Mouse (Mus musculus): ENCODE data around the gene Klhl21. TPM values are rescaled to one million over a fixed set of nuclear protein-coding genes. Genes with fewer than 3 reads are reported as not detected.
A peak's percentile ranks its signal among the peaks of the same experiment; 100 is the strongest.

The Klhl21 gene
- polyA plus RNA-seq, 1 experiment from 2014 or later: 10.2 TPM

GRCm38 (mm10) chr4:151995371-151996172 lies 13.0 kb upstream of the Klhl21 start:
- DNase-seq (ENCODE audit: low spot score): peak; percentile 39

GRCm38 (mm10) chr4:151996173-151996950 lies 12.2 kb upstream of the Klhl21 start, which contains the start of gene Phf13:
TSS of gene Phf13 (minus strand) at chr4:151996258.
- peak; percentile 99 for DNase-seq (ENCODE audit: low spot score)

DNA sequence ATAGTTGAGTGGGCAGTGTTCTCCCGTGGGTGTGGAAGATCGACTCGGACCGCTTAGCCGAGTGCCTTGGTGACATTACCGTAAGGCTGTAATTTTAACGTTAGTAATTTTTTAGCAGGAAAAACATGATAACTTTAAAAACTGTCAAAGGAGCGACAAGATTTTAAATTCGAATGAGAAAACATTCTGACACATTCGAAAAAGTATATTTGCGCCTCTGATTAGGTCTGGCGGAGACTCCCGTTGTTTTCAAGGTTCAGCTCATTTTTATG lies 11.7 kb upstream of the Klhl21 start:
- DNase-seq (ENCODE audit: low spot score): no peak

GRCm38 (mm10) chr4:151997701-151998100 lies 10.9 kb upstream of the Klhl21 start:
- no peak for DNase-seq (ENCODE audit: low spot score)

DNA sequence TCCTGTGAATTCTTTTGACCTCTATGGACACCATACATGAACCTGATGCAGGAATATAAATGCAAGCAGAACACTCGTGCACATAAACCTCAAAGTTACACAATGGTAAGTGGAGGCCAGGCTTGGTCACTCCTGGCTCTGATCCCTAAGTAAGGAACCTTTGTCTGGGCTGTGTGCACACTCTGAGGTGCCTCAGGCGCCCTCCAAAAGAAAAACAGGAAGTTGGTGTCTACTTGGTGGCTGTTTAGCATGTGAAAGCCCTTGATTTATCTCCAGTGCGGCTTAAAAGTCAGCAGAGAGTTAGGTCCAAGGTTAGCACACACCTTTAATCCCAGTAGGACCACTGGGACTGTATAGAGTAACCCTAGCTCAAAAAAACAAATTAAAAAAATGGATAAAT lies 9.1 kb upstream of the Klhl21 start:
- DNase-seq (ENCODE audit: low spot score): no peak

DNA sequence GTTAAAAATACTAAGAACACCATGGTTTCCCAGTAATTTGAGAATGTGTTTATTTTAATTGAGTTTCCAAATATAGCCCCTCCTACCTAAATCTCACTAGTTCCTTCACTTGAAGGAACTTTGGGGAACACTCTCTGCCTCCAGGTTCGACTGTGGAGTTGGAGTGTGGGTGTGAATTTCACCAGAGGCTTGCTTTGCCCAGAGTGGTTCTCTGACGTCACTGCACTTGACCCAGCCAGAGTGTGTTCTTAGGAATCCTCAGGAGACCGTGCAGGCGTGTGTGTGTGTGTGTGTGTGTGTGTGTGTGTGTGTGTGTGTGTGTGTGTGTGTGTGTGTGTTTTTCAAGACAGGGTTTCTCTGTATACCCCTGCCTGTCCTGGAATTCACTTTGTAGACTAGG lies 7.7 kb upstream of the Klhl21 start:
- DNase-seq (ENCODE audit: low spot score): no peak

GRCm38 (mm10) chr4:152001335-152001734 lies 7.3 kb upstream of the Klhl21 start:
- DNase-seq (ENCODE audit: low spot score): no peak

GRCm38 (mm10) chr4:152002063-152002462 lies 6.5 kb upstream of the Klhl21 start:
- DNase-seq (ENCODE audit: low spot score): no peak

GRCm38 (mm10) chr4:152006137-152006536 lies 2.5 kb upstream of the Klhl21 start:
- DNase-seq (ENCODE audit: low spot score): no peak

- DNase-seq (ENCODE audit: low spot score): no peak
These were observed 1.8 kb upstream of the Klhl21 start for GRCm38 (mm10) chr4:152006812-152007211.

GRCm38 (mm10) chr4:152007481-152008147 lies 989 bp upstream of the Klhl21 start:
- no peak for DNase-seq (ENCODE audit: low spot score)

- peak; percentile 14 for DNase-seq (ENCODE audit: low spot score)
These were observed 479 bp upstream of the Klhl21 start for GRCm38 (mm10) chr4:152008148-152008500.

DNA sequence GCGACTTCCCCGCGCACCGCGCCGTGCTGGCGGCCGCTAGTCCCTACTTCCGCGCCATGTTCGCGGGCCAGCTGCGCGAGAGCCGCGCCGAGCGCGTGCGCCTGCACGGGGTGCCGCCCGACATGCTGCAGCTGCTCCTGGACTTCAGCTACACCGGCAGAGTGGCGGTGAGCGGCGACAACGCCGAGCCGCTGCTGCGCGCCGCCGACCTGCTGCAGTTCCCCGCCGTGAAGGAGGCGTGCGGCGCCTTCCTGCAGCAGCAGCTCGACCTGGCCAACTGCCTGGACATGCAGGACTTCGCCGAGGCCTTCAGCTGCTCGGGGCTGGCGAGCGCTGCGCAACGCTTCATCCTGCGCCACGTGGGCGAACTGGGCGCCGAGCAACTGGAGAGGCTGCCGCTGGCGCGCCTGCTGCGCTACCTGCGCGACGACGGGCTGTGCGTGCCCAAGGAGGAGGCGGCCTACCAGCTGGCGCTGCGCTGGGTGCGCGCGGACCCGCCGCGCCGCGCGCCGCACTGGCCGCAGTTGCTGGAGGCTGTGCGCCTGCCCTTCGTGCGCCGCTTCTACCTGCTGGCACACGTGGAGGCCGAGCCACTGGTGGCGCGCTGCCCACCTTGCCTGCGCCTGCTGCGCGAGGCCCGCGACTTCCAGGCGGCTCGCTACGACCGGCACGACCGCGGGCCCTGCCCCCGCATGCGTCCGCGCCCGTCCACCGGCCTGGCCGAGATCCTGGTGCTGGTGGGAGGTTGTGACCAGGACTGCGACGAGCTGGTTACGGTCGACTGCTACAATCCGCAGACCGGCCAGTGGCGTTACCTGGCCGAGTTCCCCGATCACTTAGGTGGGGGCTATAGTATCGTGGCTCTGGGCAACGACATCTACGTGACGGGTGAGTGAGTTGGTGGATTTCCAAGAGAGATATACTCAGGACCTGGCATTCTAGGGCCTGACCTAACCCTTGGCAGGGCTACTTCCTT lies 761 bp downstream of the Klhl21 start:
- DNase-seq (ENCODE audit: low spot score): peak; percentile 75

- peak; percentile 32 for DNase-seq (ENCODE audit: low spot score)
These were observed 1.6 kb downstream of the Klhl21 start for GRCm38 (mm10) chr4:152010091-152010706.

GRCm38 (mm10) chr4:152010707-152011134 lies 2.1 kb downstream of the Klhl21 start:
- DNase-seq (ENCODE audit: low spot score): peak; percentile 6

GRCm38 (mm10) chr4:152011171-152011760 lies 2.7 kb downstream of the Klhl21 start:
- DNase-seq (ENCODE audit: low spot score): no peak

DNA sequence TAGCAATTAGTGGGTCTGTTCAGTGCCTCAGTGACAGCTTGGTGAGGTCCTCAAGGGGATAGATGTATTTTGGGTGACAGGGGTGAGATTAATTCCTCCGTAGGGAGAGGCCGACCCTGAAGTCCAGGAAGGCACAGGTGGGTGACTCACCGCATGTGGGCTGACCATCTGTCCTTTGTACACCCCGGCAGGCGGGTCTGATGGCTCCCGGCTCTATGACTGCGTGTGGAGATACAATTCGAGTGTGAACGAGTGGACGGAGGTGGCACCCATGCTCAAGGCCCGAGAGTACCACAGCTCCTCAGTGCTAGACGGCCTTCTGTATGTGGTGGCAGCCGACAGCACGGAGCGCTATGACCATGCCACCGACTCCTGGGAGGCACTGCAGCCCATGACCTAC lies 3.5 kb downstream of the Klhl21 start:
- DNase-seq (ENCODE audit: low spot score): no peak

GRCm38 (mm10) chr4:152013036-152013813 lies 4.6 kb downstream of the Klhl21 start:
- DNase-seq (ENCODE audit: low spot score): no peak

DNA sequence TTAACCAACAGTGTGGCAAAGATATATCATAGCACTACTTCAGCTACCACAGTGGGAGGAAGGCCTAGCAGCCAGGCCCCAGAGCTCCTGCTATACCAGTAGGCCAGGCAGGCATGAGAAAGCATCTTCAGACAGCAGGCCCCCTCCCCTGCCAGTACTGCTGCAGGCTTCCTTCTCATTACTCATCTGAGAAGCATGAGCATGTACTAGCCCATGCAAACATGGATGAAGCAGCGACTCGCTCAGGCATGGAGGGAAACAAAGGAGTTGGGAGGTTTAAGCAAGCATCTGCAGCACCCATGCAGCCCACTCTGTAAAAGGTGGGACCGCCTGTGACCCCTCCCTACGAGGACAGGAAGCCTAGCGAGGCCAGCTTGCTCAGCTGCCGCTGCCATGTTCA lies 10.5 kb downstream of the Klhl21 start:
- DNase-seq (ENCODE audit: low spot score): no peak

All from thymus, postnatal 0 days (tissue).